Mouse (Mus musculus) liver, embryonic 15.5 days (tissue): ENCODE data around the gene Ltbp3. TPM values are rescaled to one million over a fixed set of nuclear protein-coding genes. Genes with fewer than 3 reads are reported as not detected.
"Not testable (repeated sequence)": the region's sequence is repeated elsewhere in the genome, so short reads cannot be mapped to it uniquely, and the experiment has no call there.

ENCODE experiments used
- ATAC-seq: fragments of 200-750 bp; cut with Nextera tagmentation; 2 replicates; pipeline ENCODE4 v1.8.0; 2017; ENCODE audit warnings: moderate number of reproducible peaks, mild to moderate bottlenecking, moderate library complexity; ENCODE audit not compliant: insufficient read depth
- H3K27ac ChIP-seq: fragments of 300-500 bp; sonication (generic); replicated peaks from 2 replicates; pipeline ENCODE4 v1.5.1; 2015; ENCODE audit warnings: mild to moderate bottlenecking, inconsistent platforms
- H3K27me3 ChIP-seq: fragments of 300-500 bp; sonication (generic); 2 replicates; pipeline ENCODE4 v1.6.1; 2015; ENCODE audit warnings: mild to moderate bottlenecking, inconsistent platforms
- H3K36me3 ChIP-seq: fragments of 300-500 bp; sonication (generic); replicated peaks from 2 replicates; pipeline ENCODE4 v1.6.1; 2015; ENCODE audit warnings: moderate library complexity, mild to moderate bottlenecking, inconsistent platforms
- H3K4me1 ChIP-seq: fragments of 300-500 bp; sonication (generic); replicated peaks from 2 replicates; pipeline ENCODE4 v1.6.1; 2015; ENCODE audit warnings: inconsistent platforms
- H3K4me2 ChIP-seq: fragments of 300-500 bp; sonication (generic); 2 replicates; pipeline ENCODE4 v1.6.1; 2015; ENCODE audit warnings: moderate library complexity, mild to moderate bottlenecking, inconsistent platforms
- H3K4me3 ChIP-seq: fragments of 300-500 bp; sonication (generic); replicated peaks from 2 replicates; pipeline ENCODE4 v1.5.1; 2015; ENCODE audit warnings: mild to moderate bottlenecking, inconsistent platforms
- H3K9ac ChIP-seq: fragments of 300-500 bp; sonication (generic); 2 replicates; pipeline ENCODE4 v1.6.1; 2015; ENCODE audit warnings: moderate library complexity, mild to moderate bottlenecking, inconsistent platforms
- H3K9me3 ChIP-seq: fragments of 300-500 bp; sonication (generic); replicated peaks from 2 replicates; pipeline ENCODE4 v1.6.1; 2016; ENCODE audit warnings: inconsistent platforms
- WGBS: fragments of 180-500 bp; shearing (Covaris S2); methylation state at CpG from one replicate; pipeline ENCODE4 v1.1.7; 2015; ENCODE audit warnings: mixed read lengths; ENCODE audit not compliant: insufficient replicate concordance; 5-methylcytosine and 5-hydroxymethylcytosine counted together
- polyA plus RNA-seq: library from polyadenylated mRNA; unstranded; fragments of >200 nt; fragmentation: Nextera tagmentation; extraction: Ambion mirVana; gene quantifications from 2 replicates; pipeline ENCODE4 v1.2.1, GENCODE M21; 2015

Gene Ltbp3
- polyA plus RNA-seq, 1 experiment from 2014 or later = 1.2 TPM

DNA sequence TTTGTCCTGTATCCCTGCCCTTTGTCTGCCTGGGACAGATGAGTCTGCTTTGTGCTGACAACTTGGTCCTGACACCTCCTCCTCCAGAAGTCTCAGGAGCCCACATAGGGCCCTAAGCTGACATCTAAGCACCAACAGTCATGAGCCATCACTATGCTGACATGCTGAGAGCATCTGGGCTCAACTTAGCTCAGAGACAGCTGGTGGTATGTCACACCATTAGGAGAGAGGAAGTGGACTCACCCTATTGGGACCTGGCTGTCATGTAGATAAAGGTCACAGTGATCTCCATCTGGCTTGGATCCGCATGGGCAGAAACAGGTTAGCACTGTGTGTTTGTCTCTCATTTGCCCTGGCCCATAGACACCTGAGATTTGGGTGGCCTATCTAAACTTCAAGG is 41.4 kb downstream of the Ltbp3 start:
- Histone ChIP-seq H3K27ac (no peak overlapping the region), H3K4me3 (no peak overlapping the region), H3K4me1 (peaks cover 7% of the 10 kb centered on the region), H3K9me3 (no peaks in the 10 kb centered on the region), H3K36me3 (no peaks in the 10 kb centered on the region), H3K9ac (no peak overlapping the region), H3K4me2 (no peak overlapping the region), H3K27me3 (no peaks in the 10 kb centered on the region; the same call in 1 of the 2 replicates)
- WGBS = 43% methylated on average over 1 of the region's 1 CpGs
- ATAC-seq = no peak

DNA sequence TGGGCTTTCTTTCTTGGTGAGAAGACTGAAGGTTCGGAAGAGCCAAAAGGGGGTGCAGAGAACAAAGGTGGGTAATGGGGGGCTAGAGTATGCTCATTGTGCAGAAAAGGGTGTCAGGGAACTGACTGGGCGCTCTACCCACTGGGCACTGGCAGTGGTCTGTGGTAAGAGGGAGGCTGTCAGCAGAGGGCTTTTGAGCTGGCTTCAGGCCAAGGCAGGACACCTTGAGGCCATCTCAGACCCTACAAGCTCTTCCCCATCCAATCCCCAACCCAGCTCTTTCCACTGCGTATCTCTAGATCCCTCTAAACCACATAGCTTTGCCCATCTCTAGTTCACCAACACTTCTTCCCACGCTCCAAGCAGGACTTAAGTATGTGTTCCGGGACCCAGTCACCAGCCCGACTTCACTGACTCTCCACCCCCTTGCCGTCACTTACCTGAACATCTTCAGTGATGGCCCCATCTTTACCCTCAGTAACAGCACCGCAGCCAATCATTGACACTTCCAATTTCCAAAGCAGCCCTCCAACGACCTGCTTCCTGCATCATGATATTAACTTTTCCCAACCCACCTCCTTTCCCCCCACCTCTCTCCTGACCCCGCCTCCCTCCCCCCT is 44.4 kb downstream of the Ltbp3 start:
- H3K9me3 ChIP-seq = no peaks in the 10 kb centered on the region
- no peaks in the 10 kb centered on the region for H3K36me3 ChIP-seq
- H3K27ac ChIP-seq = no peak overlapping the region
- H3K27me3 ChIP-seq = no peaks in the 10 kb centered on the region; the same call in 1 of the 2 replicates
- no peak overlapping the region for H3K4me2 ChIP-seq
- peaks cover 14% of the 10 kb centered on the region for H3K4me1 ChIP-seq
- ATAC-seq = no peak
- 58% methylated on average over 10 of the region's 10 CpGs for WGBS
- H3K4me3 ChIP-seq = no peak overlapping the region
- no peak overlapping the region for H3K9ac ChIP-seq

GRCm38 (mm10) chr19:5786441-5787114 is 45.9 kb downstream of the Ltbp3 start:
- peak overlapping the region; percentile 23; the same call in 1 of the 2 replicates for H3K9ac ChIP-seq
- peak; percentile 71 for ATAC-seq
- peaks cover 14% of the 10 kb centered on the region for H3K4me1 ChIP-seq
- H3K4me2 ChIP-seq = peak overlapping the region; percentile 7; the same call in 1 of the 2 replicates
- H3K9me3 ChIP-seq = no peaks in the 10 kb centered on the region
- H3K4me3 ChIP-seq = 0 out of 2 replicates have a peak overlapping the region, but pooled peaks have one; percentile 3
- no peaks in the 10 kb centered on the region for H3K36me3 ChIP-seq
- no peaks in the 10 kb centered on the region for H3K27me3 ChIP-seq
- H3K27ac ChIP-seq = peak overlapping the region; percentile 53; the same call in 1 of the 2 replicates
- WGBS = 6% methylated on average over 12 of the region's 12 CpGs

GRCm38 (mm10) chr19:5787128-5787635 is 46.5 kb downstream of the Ltbp3 start:
- peaks cover 14% of the 10 kb centered on the region for H3K4me1 ChIP-seq
- H3K27ac ChIP-seq = peak overlapping the region; percentile 53
- 0 out of 2 replicates have a peak overlapping the region, but pooled peaks have one; percentile 7 for H3K4me2 ChIP-seq
- peak; percentile 61 for ATAC-seq
- H3K27me3 ChIP-seq = no peaks in the 10 kb centered on the region
- no peaks in the 10 kb centered on the region for H3K36me3 ChIP-seq
- 8% methylated on average over 8 of the region's 8 CpGs for WGBS
- H3K9ac ChIP-seq = peak overlapping the region; percentile 5; the same call in 1 of the 2 replicates
- 0 out of 2 replicates have a peak overlapping the region, but pooled peaks have one; percentile 3 for H3K4me3 ChIP-seq
- H3K9me3 ChIP-seq = no peaks in the 10 kb centered on the region

DNA sequence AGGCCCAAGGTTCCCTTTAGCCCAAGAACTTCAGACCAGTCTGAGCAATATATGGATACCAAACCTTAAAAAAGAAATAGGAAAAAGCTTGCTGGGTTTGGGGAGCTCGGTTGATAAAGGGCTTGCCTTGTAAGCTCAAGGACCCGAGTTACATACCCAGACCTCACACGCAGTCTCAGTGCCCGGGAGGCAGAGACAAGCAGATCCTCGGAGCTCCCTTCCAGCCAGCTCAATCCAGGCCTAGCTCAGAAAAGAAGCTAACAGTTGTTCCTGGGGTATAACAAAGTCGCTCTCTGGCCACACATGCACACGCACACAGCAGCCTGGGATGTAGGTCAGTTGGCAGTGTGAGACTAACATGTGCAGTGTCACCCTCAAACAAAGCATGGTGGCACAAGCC is 47.2 kb downstream of the Ltbp3 start:
- H3K9me3 ChIP-seq = no peaks in the 10 kb centered on the region
- no peak overlapping the region for H3K27ac ChIP-seq
- WGBS = 73% methylated on average over 7 of the region's 7 CpGs
- no peaks in the 10 kb centered on the region for H3K36me3 ChIP-seq
- peaks cover 19% of the 10 kb centered on the region for H3K4me1 ChIP-seq
- no peak overlapping the region for H3K4me3 ChIP-seq
- no peak for ATAC-seq
- H3K4me2 ChIP-seq = no peak overlapping the region
- no peak overlapping the region for H3K9ac ChIP-seq
- no peaks in the 10 kb centered on the region for H3K27me3 ChIP-seq

DNA sequence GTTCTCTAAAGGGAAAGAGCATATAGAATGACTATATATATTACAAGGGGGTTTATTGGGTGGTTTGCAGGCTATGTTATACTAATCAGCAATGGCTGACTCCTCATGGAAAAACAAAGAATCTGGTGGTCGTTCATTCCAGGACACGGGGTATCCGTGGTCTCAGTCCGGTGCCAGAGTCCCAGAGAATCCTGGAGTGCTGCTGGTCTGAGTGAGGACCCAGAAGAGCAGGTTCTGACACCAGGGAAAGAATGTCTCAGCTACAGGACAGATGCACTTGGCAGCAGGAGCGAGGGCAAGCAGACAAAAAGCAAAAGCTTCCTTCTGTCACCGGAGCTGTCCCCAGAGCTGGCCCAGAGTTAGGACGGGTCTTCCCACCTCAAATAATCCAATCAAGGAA is 47.9 kb downstream of the Ltbp3 start:
- Histone ChIP-seq H3K4me1 (peaks cover 25% of the 10 kb centered on the region), H3K27ac (no peak overlapping the region), H3K9me3 (no peaks in the 10 kb centered on the region), H3K4me3 (no peak overlapping the region), H3K36me3 (no peaks in the 10 kb centered on the region), H3K9ac (no peak overlapping the region), H3K4me2 (no peak overlapping the region), H3K27me3 (no peaks in the 10 kb centered on the region)
- 71% methylated on average over 7 of the region's 7 CpGs for WGBS
- no peak for ATAC-seq

DNA sequence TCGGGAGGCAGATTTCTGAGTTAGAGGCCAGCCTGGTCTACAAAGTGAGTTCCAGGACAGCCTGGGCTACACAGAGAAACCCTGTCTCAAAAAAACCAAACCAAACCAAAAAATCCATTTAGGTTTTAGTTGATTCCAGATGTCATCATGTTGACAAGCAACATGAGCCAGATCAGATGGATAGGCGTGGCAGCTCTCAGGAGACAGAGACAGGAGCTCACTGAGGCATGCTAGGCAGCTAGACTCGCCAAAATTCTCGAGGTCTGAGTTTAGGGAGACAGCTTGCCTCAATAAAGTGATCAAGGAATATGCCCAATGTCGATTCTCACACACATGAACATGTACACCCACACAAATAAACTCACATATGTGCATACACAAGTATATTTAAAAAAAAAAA is 48.4 kb downstream of the Ltbp3 start:
- peaks cover 29% of the 10 kb centered on the region for H3K4me1 ChIP-seq
- H3K27me3 ChIP-seq = no peaks in the 10 kb centered on the region
- H3K27ac ChIP-seq = no peak overlapping the region
- no peak overlapping the region for H3K9ac ChIP-seq
- no peaks in the 10 kb centered on the region for H3K9me3 ChIP-seq
- H3K4me2 ChIP-seq = no peak overlapping the region
- ATAC-seq = no peak
- H3K4me3 ChIP-seq = no peak overlapping the region
- 66% methylated on average over 5 of the region's 5 CpGs for WGBS
- H3K36me3 ChIP-seq = no peaks in the 10 kb centered on the region

- Histone ChIP-seq H3K4me2 (no peak overlapping the region), H3K27ac (no peak overlapping the region), H3K27me3 (no peaks in the 10 kb centered on the region), H3K36me3 (peaks cover 17% of the 10 kb centered on the region), H3K4me3 (no peak overlapping the region), H3K9me3 (no peaks in the 10 kb centered on the region), H3K4me1 (peaks cover 51% of the 10 kb centered on the region), H3K9ac (no peak overlapping the region)
- WGBS = 72% methylated on average over 4 of the region's 4 CpGs
- ATAC-seq = no peak
Measured at GRCm38 (mm10) chr19:5791329-5791728, 50.6 kb downstream of the Ltbp3 start.

DNA sequence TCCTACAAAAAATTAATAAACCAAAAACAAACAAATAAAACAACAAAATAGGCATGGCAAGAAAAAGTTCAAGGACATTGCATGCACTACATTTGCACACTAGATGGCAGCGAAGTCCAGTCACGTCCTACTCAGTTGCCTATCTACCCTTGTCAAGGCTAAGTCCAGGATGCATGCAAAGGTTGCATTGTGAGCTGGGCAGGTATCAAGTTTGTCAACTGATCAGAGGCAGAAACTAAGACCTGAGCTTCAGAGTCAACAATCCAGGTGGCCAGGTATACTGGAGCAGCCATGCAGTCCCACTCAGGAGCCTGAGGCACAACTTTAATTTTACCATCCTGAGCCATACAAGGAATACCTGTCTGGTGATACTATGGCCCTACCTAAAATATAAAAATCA is 52.4 kb downstream of the Ltbp3 start:
- Histone ChIP-seq H3K27ac (peak overlapping the region; percentile 93), H3K27me3 (no peaks in the 10 kb centered on the region), H3K4me2 (no peak overlapping the region), H3K9me3 (no peaks in the 10 kb centered on the region), H3K36me3 (peaks cover 35% of the 10 kb centered on the region), H3K9ac (no peak overlapping the region), H3K4me3 (no peak overlapping the region), H3K4me1 (peaks cover 55% of the 10 kb centered on the region)
- ATAC-seq = peak; percentile 45
- 0% methylated on average over 2 of the region's 2 CpGs for WGBS

GRCm38 (mm10) chr19:5793917-5794770 is 53.4 kb downstream of the Ltbp3 start:
- not testable (repeated sequence) for H3K27me3 ChIP-seq
- H3K4me2 ChIP-seq = peak overlapping the region; percentile 16; the same call in 1 of the 2 replicates
- peak; percentile 9; the same call in 1 of the 2 replicates for ATAC-seq

More at GRCm38 (mm10) chr19:5793917-5794770, 53.4 kb downstream of the Ltbp3 start:
- Histone ChIP-seq H3K4me3 (0 out of 2 replicates have a peak overlapping the region, but pooled peaks have one; percentile 84), H3K36me3 (peaks cover 44% of the 10 kb centered on the region), H3K4me1 (peaks cover 55% of the 10 kb centered on the region), H3K27ac (peak overlapping the region; percentile 93)
- H3K9ac ChIP-seq, H3K9me3 ChIP-seq: not testable (repeated sequence)
- 21% methylated on average over 7 of the region's 7 CpGs for WGBS
